Mouse (Mus musculus) bone marrow, adult 2 months (tissue): Measurements from ENCODE around the gene Gm4981. TPM values are rescaled to one million over a fixed set of nuclear protein-coding genes. Genes with fewer than 3 reads are reported as not detected.
A peak's percentile ranks its signal among the peaks of the same experiment; 100 is the strongest.
"Not testable (repeated sequence)": the region's sequence is repeated elsewhere in the genome, so short reads cannot be mapped to it uniquely, and the experiment has no call there.

Experiments
- H3K27ac ChIP-seq: fragments of 200-500 bp; 2 replicates; pipeline ENCODE4 v1.5.1; 2012; ENCODE audit warnings: low read depth, mild to moderate bottlenecking, control low read depth, inconsistent platforms, low read length; ENCODE audit not compliant: control insufficient read depth, poor library complexity, insufficient read depth
- H3K4me1 ChIP-seq: fragments of 200-500 bp; 2 replicates; pipeline ENCODE4 v1.6.1; 2011; ENCODE audit warnings: low read length; ENCODE audit not compliant: control insufficient read depth, insufficient read depth
- H3K4me3 ChIP-seq: fragments of 200-500 bp; replicated peaks from 2 replicates; pipeline ENCODE3; 2011; ENCODE audit warnings: mild to moderate bottlenecking, low read depth, low read length, control low read depth; ENCODE audit not compliant: control insufficient read depth
- CTCF ChIP-seq: fragments of 200-500 bp; IDR thresholded peaks from 2 replicates; pipeline ENCODE4 v1.5.1; 2011; ENCODE audit warnings: low read length, control low read depth; ENCODE audit not compliant: control insufficient read depth, insufficient read depth
- POLR2A ChIP-seq: fragments of 200-500 bp; IDR thresholded peaks from 2 replicates; pipeline ENCODE4 v1.6.1; 2011; ENCODE audit warnings: low read depth, mild to moderate bottlenecking, control low read depth, low read length, borderline replicate concordance; ENCODE audit not compliant: control insufficient read depth
- WGBS: fragments of 180-500 bp; shearing (Covaris S2); methylation state at CpG from one replicate; pipeline ENCODE4 v1.1.7; 2018; 5-methylcytosine and 5-hydroxymethylcytosine counted together
- polyA plus RNA-seq: library from polyadenylated mRNA; stranded (reverse); fragments of >200 nt; gene quantifications from 2 replicates; pipeline ENCODE4 v1.2.4, GENCODE M21; 2011; ENCODE audit warnings: low replicate concordance; ENCODE audit not compliant: missing spikeins, insufficient read depth, insufficient read length

Gm4981 gene
- polyA plus RNA-seq, 1 experiment = not detected

GRCm38 (mm10) chr10:58232641-58232969 lies 3.9 kb downstream of the Gm4981 start, which contains the start of gene Duxf3:
TSS of gene Duxf3 (minus strand) at chr10:58232675.
- 74% methylated on average over 8 of the region's 8 CpGs for WGBS

GRCm38 (mm10) chr10:58231779-58232640 lies 4.5 kb downstream of the Gm4981 start:
- H3K27ac ChIP-seq, H3K4me1 ChIP-seq, H3K4me3 ChIP-seq: not testable (repeated sequence)
- 84% methylated on average over 35 of the region's 35 CpGs for WGBS
- TF ChIP-seq CTCF = peak; percentile 19; the same call in 1 of the 2 replicates
- TF ChIP-seq POLR2A = peak; percentile 49; the same call in 1 of the 2 replicates

More at GRCm38 (mm10) chr10:58232641-58232969, 3.9 kb downstream of the Gm4981 start, which contains the start of gene Duxf3:
- H3K27ac ChIP-seq, H3K4me1 ChIP-seq, H3K4me3 ChIP-seq: not testable (repeated sequence)

- H3K27ac ChIP-seq, H3K4me3 ChIP-seq, H3K4me1 ChIP-seq: not testable (repeated sequence)
- WGBS = 79% methylated on average over 5 of the region's 7 CpGs
These were observed 5.4 kb downstream of the Gm4981 start for GRCm38 (mm10) chr10:58231088-58231487.

- not testable (repeated sequence) for H3K4me3 ChIP-seq, H3K27ac ChIP-seq, H3K4me1 ChIP-seq
- WGBS = 48% methylated on average over 3 of the region's 3 CpGs
These were observed 6.5 kb downstream of the Gm4981 start for GRCm38 (mm10) chr10:58230021-58230420.

- H3K4me1 ChIP-seq, H3K27ac ChIP-seq, H3K4me3 ChIP-seq: not testable (repeated sequence)
- 75% methylated on average over 2 of the region's 6 CpGs for WGBS
These were observed 8.7 kb downstream of the Gm4981 start for GRCm38 (mm10) chr10:58227798-58228197.

- not testable (repeated sequence) for H3K27ac ChIP-seq, H3K4me1 ChIP-seq, H3K4me3 ChIP-seq
- WGBS = 73% methylated on average over 4 of the region's 4 CpGs
These were observed 10.1 kb downstream of the Gm4981 start for GRCm38 (mm10) chr10:58226357-58226756.

GRCm38 (mm10) chr10:58224827-58225785 lies 11.4 kb downstream of the Gm4981 start, which contains the start of gene AW822073:
TSS of gene AW822073 (minus strand) at chr10:58224930.
- H3K4me3 ChIP-seq, H3K27ac ChIP-seq, H3K4me1 ChIP-seq: not testable (repeated sequence)
- 79% methylated on average over 18 of the region's 18 CpGs for WGBS

GRCm38 (mm10) chr10:58223972-58224805 lies 12.3 kb downstream of the Gm4981 start:
- WGBS = 80% methylated on average over 31 of the region's 31 CpGs
- not testable (repeated sequence) for H3K27ac ChIP-seq, H3K4me3 ChIP-seq, H3K4me1 ChIP-seq

- not testable (repeated sequence) for H3K4me3 ChIP-seq, H3K27ac ChIP-seq, H3K4me1 ChIP-seq
- WGBS = 81% methylated on average over 4 of the region's 6 CpGs
These were observed 13.3 kb downstream of the Gm4981 start for GRCm38 (mm10) chr10:58223161-58223560.

- H3K4me1 ChIP-seq, H3K4me3 ChIP-seq, H3K27ac ChIP-seq: not testable (repeated sequence)
- WGBS = 77% methylated on average over 2 of the region's 2 CpGs
These were observed 14.9 kb downstream of the Gm4981 start for GRCm38 (mm10) chr10:58221571-58221970.
